Mouse (Mus musculus): Measurements from ENCODE around the gene Dapk1.

The Dapk1 gene

DNA sequence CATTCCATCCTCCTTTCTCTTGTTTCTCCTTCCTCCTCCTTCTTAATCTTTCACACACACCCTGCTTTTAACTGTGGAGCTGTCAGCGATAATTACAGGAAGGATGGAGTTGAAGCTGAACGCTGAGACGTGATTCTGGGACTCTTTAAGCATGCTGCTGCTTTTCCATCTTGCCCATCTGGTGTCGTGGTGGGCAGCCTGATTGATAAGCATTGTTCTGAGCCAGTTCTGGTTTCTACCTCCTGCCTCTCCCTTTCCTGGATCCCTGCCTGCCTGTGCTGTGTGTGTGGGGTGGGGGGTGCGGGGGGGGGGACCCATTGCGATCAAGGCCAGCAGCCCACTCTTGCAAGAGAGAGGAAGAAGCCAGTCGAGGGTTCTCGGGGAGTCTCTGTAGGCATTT, 95.0 kb downstream of the Dapk1 start:
- DNase-seq, result no peak

GRCm38 (mm10) chr13:60698021-60698420, 96.3 kb downstream of the Dapk1 start:
- DNase-seq, result no peak

DNA sequence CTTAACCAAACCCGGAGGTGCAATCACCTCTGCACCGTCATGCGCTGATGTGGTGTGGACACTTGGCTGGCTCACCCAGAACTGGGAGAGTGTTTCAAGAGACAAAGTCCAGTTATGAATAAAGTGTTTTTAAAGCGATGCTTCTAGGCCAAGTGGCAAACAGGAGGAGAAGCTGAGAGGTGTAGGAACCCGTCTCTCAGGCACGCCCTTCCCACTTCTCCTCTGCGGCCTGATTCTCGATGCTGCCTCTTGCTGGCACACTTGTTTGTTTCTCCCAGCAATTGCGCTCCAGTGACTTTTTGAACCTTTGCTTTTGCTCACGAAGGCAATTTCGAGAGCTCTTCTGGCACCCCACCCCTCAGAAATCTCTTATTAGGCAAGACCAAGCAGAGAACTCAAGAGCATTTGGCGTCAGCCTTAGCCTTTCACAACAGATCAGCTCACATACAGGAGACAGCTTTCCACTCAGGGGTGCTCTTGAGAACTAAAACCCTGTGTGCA, 100.0 kb downstream of the Dapk1 start:
- DNase-seq, result peak; percentile 73

- DNase-seq, result no peak
Measured at GRCm38 (mm10) chr13:60707541-60708468, 106.1 kb downstream of the Dapk1 start.

DNA sequence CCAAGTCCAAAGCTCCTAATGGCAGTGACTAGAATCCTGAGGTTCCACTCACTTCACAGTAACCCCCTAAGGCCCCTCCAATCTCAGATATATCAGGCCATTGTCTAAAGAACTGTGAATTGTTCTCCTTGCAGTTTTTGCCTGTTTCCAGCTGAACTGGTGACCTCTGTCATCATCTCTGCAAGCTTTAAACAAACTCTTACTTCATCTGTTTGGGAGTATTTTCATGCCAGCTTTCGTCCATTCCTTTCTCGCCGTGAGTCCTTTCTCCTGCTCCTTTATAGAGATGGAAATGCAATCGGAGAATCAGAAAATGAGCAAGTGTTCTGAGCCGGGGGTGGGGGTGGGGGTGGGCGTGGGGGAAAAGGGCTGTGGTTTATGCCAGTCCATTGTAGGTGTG, 107.4 kb downstream of the Dapk1 start:
- no peak for DNase-seq

DNA sequence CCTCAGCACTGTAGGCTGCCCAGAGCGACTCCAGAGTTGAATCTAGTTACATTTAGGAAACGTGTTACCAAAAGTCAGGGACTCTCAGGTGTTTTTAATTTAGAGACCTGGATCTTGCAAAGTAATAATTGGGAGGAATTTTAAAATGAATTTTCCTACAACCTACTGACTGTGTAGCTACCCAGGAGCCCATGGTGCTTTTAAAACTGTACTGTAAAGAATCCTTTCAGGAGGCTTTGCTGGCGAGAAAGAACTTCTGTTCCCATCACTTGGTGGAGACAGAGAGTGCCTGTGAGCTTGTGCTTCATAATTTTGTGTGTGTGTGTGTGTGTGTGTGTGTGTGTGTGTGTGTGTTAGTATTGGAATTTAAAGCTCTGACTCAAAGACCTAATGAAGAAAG, 109.2 kb downstream of the Dapk1 start:
- DNase-seq, result no peak

DNA sequence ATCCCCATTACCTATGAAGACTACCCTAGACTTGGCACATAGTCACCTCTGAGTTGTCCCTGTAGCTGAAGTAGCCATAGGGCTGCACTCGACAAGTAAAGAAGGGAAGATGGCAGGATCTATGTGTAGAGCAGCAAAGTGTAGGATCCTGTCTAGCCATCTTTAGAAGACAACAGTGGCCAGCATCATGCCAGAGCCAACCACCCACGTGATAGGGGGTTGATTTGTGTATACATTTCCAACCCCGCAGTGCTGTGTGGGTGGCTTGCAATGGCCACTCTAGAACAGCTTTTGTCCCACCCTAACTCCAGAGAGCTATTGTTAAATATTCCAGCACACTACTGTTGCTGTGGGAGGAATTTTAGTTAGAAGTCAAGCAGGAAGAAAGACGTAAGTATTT, 111.8 kb downstream of the Dapk1 start:
- DNase-seq, result no peak

- no peak for DNase-seq
Measured at GRCm38 (mm10) chr13:60716107-60716506, 114.4 kb downstream of the Dapk1 start.

DNA sequence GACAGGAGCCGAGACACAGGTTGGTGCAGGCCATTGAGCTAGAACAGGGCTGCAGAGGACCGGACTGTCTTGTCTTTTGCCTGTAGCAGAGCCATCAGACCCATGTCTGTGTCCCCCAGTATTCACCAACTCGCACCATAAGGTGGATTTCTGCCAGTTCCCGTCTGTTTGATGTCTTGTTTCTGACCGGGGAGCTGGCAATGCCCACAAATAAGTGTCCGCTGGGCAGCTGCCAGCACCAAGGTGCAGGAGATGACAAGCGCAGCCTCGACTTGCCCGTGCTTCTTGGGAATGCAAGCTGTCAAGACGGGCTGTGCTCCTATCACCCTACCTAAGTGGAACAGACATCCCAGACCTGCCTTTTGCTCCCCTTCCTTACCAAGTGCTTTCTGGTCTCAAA, 115.7 kb downstream of the Dapk1 start:
- no peak for DNase-seq

DNA sequence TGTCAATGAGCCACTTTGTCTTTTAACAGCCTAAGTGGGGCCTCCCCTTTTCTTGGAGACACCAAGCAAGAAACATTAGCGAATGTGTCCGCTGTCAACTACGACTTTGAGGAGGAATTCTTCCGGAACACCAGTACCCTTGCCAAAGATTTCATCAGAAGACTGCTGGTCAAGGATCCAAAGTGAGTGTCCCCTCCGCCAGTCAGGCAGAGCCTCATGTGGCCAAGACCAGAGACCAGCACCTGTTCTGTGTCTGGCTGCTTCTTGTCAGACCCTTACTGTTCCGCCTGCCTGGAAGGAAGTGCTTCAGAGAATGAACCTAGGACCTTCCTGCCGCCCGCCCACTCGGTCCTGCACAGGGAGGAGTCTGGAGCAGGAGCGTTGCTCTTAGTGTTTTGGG, 117.8 kb downstream of the Dapk1 start:
- peak; percentile 41 for DNase-seq

DNA sequence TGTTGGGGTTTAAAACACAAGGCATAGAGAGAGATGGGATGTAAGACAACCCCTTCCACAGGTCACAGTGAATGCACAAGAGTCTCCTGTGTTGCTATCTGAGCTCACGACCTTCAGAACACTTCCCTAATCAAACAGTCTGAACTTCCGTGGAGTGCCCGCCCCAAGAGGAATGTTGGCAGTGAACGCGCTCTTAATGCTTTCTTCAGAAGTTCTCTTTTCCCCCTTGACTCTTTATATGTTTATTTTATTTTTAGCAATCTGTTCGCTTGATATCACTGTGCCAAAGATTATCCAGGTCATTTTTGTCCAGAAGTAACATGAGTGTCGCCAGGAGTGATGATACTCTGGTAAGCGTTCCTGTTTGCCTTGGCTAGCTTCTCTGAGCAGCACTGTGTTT, 121.0 kb downstream of the Dapk1 start:
- DNase-seq, result peak; percentile 58

GRCm38 (mm10) chr13:60728276-60729054, 126.7 kb downstream of the Dapk1 start:
- no peak for DNase-seq

- DNase-seq, result no peak
Measured at GRCm38 (mm10) chr13:60729055-60729402, 127.3 kb downstream of the Dapk1 start.

- DNase-seq, result no peak
Measured at GRCm38 (mm10) chr13:60730587-60730986, 128.8 kb downstream of the Dapk1 start.

GRCm38 (mm10) chr13:60731001-60731400, 129.3 kb downstream of the Dapk1 start:
- peak; percentile 60 for DNase-seq

GRCm38 (mm10) chr13:60735306-60735705, 133.6 kb downstream of the Dapk1 start:
- no peak for DNase-seq

DNA sequence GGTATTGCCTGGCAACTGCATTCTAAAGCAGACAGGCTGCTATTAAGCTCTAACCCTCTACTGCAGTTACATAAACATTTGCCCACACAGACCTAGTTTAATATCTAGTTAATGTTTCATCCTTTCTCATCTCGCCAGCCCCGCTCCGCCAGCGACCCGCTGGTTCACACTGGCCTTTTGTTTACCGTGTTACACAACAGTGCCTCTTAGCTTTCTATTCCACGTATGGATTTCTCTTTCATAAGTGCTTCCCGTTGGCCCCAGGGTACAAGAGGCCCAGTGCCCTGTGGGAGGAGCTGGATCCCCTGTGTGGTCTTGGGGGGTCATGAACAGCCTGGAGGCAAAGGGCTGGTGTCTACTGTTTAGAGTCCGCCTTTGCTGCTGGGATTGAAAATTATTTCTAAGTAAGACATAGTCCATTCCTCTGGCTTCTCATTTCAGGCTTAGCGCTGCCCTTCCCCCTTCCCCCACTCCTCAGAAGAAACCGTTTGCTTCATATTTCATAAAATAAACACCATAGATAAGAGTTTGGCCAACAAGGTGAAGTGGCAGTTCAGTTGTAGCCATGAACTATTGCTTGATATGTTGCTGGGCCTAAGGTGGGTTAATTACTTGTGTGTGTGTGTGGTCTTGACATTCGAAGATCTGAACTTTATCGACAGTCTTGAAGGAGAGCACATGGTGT, 134.8 kb downstream of the Dapk1 start:
- DNase-seq, result peak; percentile 50

DNA sequence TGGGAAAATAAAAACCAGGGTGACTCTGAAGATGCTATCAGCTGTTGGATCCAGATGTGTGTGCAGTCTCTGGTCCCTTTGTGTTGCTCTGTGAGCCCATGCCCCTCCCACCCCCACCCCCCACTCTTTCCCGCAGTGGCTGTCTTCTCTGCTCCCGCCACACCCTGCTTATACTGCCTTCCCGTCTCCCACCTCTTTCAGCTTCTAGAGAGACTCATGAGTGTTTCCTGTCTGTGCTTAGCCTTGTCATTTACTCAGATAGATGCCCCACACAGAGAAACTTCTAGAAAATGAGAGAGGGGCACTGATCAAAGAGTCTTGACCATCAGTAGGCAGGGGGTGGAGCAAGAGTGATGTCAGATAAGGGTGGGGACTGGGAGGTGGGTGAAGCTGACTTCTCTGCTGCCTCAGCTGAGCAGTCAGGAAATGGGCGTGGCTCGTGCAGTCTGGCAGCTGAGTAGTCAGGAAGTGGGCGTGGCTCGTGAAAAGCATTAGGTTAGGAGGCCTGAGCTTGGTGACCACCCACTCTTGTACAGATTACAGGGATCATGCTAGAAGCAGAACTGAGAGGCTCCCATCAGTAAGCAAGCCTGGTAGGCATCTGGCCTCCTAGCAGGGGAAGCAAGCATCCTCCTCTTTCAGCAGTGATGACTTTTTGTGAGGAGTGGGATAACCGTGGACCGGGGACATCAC, 136.0 kb downstream of the Dapk1 start:
- peak; percentile 93 for DNase-seq

DNA sequence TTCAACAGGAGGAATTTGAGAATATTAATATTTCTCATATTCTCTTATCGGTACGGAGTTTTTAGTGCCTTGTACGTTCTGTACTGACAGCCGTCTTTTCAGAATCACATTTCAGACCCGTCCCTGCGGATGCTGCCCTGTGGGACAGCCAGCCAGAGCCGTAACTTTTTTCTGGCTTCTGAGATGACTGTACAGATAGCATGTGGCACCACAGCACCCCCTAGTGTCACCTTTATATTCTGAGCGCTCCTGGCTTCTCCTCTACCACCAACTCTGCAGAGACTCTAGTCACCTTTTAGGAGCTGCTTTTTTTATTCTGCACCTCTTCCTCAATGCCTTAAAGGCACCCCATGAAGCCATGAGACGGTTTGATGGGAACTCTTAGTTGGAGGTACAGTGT, 136.7 kb downstream of the Dapk1 start:
- DNase-seq, result peak; percentile 86

- DNase-seq, result no peak
Measured at GRCm38 (mm10) chr13:60740248-60740647, 138.5 kb downstream of the Dapk1 start.

- DNase-seq, result no peak
Measured at GRCm38 (mm10) chr13:60742611-60743010, 140.9 kb downstream of the Dapk1 start.

- DNase-seq, result no peak
Measured at GRCm38 (mm10) chr13:60743381-60744077, 141.8 kb downstream of the Dapk1 start.

Data from lung, postnatal 14 days (tissue).